Mouse (Mus musculus): ENCODE data around the gene Rcan2. TPM values are rescaled to one million over a fixed set of nuclear protein-coding genes. Genes with fewer than 3 reads are reported as not detected.
"Not testable (repeated sequence)": the region's sequence is repeated elsewhere in the genome, so short reads cannot be mapped to it uniquely, and the experiment has no call there.

The Rcan2 gene
- total RNA-seq, 2 experiments from 2014 or later = 185 to 214 TPM

DNA sequence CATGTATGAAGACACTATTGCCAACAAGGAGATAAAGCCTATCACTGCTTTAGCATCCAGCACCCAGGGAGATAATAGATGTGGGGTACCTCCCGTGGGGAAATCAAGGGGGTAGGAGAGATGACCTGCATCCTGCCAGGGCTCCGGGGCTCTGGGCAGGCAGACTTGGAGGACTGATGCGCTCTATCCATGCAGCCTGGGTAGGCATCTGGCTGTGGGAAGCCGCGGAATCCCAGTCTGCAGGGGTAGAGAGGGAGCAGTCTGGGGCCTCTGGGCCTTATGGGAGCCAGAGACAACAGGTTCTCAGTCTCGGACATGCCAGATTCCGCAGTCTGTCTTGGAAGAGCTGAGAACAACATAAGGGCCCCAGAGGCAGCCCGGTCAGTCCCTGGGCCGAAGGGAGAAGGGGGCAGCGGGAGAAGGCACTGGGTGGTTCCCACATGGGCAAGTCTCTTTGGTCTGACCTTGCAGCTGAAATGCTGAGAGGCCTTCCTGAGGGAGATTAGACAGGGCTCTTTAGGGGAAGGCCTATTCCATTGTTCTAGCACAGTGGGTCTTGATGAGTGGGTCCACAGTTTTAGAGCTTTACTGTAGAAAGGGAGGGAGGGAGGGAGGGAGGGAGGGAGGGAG is 23.7 kb downstream of the Rcan2 start:
- no peak for DNase-seq (ENCODE audit: low spot score in 2 of 2)

DNA sequence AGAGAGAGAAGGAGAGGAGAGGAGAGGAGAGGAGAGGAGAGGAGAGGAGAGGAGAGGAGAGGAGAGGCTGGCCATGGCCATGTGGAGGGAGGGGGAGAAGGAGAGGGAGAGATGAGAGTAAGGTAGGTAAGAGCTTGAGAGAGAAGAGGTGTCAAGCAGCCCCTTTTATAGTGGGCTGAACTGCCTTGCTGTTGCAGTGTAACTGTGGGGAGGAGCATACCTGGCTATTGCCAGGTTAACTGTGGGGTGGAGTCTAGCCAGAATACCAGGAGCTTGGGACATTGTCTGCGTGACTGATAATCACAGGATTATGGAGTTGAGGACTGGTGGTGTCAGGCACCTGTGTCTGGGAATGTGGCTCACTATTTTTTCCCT is 24.2 kb downstream of the Rcan2 start:
- not testable (repeated sequence) for DNase-seq (ENCODE audit: low spot score in 2 of 2)

GRCm38 (mm10) chr17:43827261-43827660 is 26.1 kb downstream of the Rcan2 start:
- no peak for DNase-seq (ENCODE audit: low spot score in 2 of 2)

- no peak for DNase-seq (ENCODE audit: low spot score in 2 of 2)
These were observed 31.4 kb downstream of the Rcan2 start for GRCm38 (mm10) chr17:43832401-43833124.

DNA sequence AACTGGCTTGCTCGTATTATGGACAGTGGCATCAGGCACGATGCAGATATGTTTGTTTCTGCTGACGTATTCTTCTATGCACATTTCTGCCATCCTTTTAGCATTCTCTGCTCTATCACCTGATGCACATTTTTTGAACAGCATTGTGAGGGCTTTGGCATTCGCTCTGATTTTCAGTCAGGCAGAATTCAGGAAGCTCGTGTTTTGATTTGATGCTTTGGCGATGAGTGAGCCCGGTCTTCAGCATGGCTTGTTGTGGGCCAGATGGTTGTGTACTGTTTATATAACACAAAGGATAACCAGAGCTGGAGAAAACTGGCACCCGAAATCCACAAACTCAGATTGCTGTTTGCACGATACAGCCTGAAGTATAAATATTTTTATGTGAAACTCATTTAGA is 39.1 kb downstream of the Rcan2 start:
- no peak for DNase-seq (ENCODE audit: low spot score in 2 of 2)

GRCm38 (mm10) chr17:43846714-43847113 is 45.6 kb downstream of the Rcan2 start:
- no peak for DNase-seq (ENCODE audit: low spot score in 2 of 2)

DNA sequence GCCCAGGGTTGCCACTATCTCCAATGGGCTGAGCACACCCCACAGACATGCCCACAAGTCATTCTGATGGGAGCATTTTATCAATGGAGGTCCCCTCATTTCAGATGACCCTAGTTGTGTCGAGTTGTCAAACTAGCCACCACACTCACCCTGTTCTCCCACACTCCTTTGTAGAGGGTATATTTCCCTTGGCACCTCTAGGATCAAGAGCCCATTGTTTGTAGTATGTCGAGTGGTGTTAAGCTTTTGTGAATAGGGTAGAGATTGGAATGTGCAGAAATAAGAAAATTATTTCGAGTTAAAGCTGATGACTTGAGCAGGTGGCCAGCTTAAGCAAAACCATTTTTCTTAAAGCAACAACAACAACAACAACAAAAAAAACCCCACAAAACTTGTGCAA is 47.8 kb downstream of the Rcan2 start:
- no peak for DNase-seq (ENCODE audit: low spot score in 2 of 2)

GRCm38 (mm10) chr17:43855132-43855531 is 54.0 kb downstream of the Rcan2 start:
- DNase-seq (ENCODE audit: low spot score in 2 of 2) = peak in 1 of 2 experiments; percentile 13

DNA sequence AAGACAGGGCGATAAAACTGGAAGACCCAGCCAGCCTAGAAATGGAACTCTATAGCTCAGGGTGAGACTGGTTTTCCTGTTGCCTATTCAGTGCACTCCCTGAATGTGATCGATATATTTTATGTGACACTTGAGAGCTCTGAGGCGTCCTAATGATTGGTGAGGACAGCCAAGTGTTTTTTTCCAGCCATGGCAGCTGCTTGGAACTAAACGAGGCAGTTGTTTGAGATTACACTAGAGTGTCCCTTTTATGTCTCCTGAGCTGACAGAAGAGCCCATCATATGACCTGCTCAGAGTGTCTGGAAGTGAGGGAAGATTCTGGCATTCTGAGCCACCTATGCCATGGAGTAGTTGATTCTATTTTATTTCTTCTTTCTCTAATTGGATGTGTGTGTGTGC is 54.9 kb downstream of the Rcan2 start:
- no peak for DNase-seq (ENCODE audit: low spot score in 2 of 2)

- no peak for DNase-seq (ENCODE audit: low spot score in 2 of 2)
These were observed 67.7 kb downstream of the Rcan2 start for GRCm38 (mm10) chr17:43868808-43869207.

- peak; percentile 82 to 94 for DNase-seq (ENCODE audit: low spot score in 2 of 2)
These were observed 68.5 kb downstream of the Rcan2 start for GRCm38 (mm10) chr17:43869677-43870076.

- DNase-seq (ENCODE audit: low spot score in 2 of 2) = no peak
These were observed 73.3 kb downstream of the Rcan2 start for GRCm38 (mm10) chr17:43874417-43874816.

DNA sequence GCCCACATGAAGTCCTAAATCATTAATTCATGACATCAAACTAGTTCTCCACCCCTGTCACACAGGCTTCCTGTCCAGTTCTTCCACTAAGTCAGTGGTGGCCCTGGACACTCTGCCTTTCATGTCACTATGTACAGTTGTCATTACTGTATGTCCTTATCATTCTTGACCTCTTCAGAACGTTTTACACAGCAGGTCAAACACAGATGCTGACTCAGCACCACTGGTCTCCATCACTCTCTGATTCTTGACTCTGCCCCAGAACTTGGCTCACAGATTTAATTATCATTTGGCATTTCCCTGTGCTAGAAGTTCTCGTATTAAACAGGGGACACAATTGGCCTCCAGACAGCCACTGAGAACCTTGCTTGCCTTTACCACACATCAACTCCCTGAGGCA is 76.3 kb downstream of the Rcan2 start:
- no peak for DNase-seq (ENCODE audit: low spot score in 2 of 2)

DNA sequence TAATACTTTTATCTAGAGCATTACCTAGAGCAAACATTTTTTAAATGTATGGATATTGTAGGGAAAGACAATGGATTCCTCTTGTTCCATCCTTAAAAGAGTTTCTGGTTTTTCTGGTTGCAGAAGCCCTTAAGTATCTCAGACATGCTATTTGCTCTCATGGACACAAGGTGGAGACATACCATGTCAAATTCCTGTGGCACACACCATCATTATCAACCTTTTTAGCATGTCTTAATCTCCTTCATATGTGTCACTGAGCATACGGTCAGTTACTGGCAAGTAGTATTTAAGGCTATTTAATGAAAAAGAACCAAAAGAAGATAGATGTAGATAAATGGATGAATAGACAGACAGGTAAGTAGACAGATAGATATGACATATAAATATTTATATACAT is 81.9 kb downstream of the Rcan2 start:
- peak in 1 of 2 experiments; percentile 30 for DNase-seq (ENCODE audit: low spot score in 2 of 2)

GRCm38 (mm10) chr17:43886262-43886661 is 85.1 kb downstream of the Rcan2 start:
- DNase-seq (ENCODE audit: low spot score in 2 of 2) = no peak

- DNase-seq (ENCODE audit: low spot score in 2 of 2) = no peak
These were observed 86.8 kb downstream of the Rcan2 start for GRCm38 (mm10) chr17:43887931-43888330.

DNA sequence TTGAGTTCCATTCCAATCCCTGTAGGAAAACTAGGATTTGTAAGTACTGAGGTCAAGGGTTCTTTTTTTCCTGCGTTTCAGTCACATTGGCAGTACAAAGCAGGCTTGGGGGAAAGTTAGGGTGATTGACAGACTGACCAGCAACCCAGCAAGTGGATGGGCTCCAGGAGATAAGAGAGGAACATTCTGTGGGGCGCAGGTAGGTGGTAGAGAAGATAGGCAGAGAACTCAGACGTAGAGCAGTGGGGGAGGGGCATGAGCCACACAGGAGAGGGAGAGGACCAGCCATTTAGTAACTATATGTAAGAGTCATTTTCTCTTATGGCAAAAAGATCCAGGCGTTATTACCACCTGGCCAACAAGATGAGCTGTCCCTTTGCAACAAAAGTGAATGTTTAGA is 96.2 kb downstream of the Rcan2 start:
- no peak for DNase-seq (ENCODE audit: low spot score in 2 of 2)

- no peak for DNase-seq (ENCODE audit: low spot score in 2 of 2)
These were observed 98.4 kb downstream of the Rcan2 start for GRCm38 (mm10) chr17:43899405-43900092.

DNA sequence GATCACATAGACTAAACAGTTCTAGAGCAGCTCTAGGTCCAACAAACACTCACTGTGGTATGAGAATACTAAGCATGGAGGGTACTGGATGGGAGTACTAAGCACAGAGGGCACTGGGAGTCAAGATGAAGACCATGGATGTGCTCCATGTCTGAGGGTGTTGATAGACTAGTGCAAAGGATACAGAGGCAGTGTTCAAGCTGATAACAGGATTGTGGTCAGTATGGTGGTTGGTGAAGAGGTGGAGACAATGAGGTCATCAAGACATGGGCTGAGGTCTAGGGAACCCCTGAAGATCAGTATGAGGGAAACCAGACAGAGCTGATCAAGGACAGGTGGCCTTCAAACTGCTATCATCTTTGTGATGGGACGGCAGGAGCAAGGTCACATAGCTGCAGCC is 99.0 kb downstream of the Rcan2 start:
- DNase-seq (ENCODE audit: low spot score in 2 of 2) = no peak

DNA sequence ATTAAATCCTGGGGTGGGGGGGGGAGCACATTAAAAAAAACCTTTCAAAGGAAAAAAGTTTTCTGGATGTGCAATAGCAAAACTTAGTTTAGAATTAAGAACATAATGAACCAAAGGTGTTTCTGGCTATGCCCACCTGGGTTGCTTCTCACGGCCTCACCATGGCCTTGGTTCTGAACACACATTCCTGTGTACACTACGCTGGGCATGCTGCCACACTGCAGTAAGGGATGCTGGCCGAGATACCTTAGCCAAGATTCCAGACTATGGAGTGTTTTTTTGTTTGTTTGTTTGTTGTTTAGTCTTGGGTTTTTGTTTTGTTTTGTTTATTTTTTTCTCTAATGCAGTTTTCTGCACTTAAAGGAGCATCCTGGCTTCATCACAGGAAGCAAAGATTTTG is 100.3 kb downstream of the Rcan2 start:
- DNase-seq (ENCODE audit: low spot score in 2 of 2) = no peak

- DNase-seq (ENCODE audit: low spot score in 2 of 2) = peak; percentile 18 to 31
These were observed 102.9 kb downstream of the Rcan2 start for GRCm38 (mm10) chr17:43903807-43904771.

Measured in left cerebral cortex, adult 18-20 months (tissue).